In the genomic region with DNA sequence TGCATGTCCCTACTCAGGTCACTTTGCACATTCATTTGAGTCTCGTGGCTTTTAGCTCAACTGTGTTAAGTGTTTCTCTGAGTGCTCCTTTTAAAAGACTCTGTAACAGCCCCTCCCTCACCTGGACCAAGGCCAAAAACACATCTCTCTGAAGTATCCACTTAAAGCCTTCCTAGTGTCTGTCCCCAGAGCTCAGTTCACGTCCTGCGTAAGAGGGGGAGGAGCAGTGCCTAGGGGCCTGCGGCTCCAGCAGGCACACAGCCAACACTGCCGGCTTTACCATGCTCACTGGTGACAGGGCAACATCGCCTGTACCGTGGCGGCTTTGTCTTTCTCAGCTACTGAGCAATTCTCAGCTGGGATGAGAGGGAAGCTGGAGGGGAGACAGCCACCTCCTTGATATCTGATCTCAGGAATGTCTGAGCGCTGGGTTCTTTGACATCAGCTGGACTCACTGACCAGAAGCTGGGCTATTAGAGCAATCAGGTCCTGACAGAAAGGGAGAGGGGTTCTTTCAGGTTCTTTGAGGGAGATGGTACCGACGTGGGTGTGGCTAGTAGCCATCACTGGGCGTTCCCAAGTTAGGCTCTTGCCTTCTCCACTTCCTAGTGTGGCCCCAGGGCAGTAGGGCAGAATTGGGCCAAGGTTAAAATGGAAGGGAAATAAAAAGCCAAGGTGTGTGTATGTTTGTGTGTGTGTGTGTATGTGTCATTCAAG, we compare ENCODE assay signal across 9 mouse cellular contexts. TPM values are rescaled to one million over a fixed set of nuclear protein-coding genes. Genes with fewer than 3 reads are reported as not detected.
DNase-seq lines count a peak whose midpoint lies in the region; ATAC-seq and TF ChIP-seq lines count a peak whose summit lies in the region.
"Had no signal": no experiment of that assay in that cellular context is flagged by ENCODE, and none has a peak within 500 bp of the region (broad histone marks: within the 10 kb centered on the region; RNA-seq: fewer than 3 reads in every experiment).

No protein-coding gene starts in this region.

- peaks cover 23% of the 10 kb centered on the region for H3K27me3 ChIP-seq in forebrain, embryonic 12.5 days
- H3K27me3 ChIP-seq in hindbrain, postnatal 0 days (ENCODE audit: insufficient read depth, low read length), result no peaks in the 10 kb centered on the region
- H3K27me3 ChIP-seq in lung, postnatal 0 days (replicated peaks; ENCODE audit: insufficient read depth, low read length), result peaks cover 4% of the 10 kb centered on the region; the same call in 1 of the 2 replicates
- H3K27me3 ChIP-seq: CH12.LX had no signal

- peak overlapping the region; percentile 69 for H3K9ac ChIP-seq in forebrain, embryonic 12.5 days
- H3K9ac ChIP-seq in hindbrain, postnatal 0 days (replicated peaks; ENCODE audit: low read length), result peak overlapping the region; percentile 71
- H3K9ac ChIP-seq in lung, postnatal 0 days (replicated peaks; ENCODE audit: low read depth), result no peak overlapping the region

- ATAC-seq in frontal cortex, adult (ENCODE audit: low TSS enrichment), result 0 out of 2 replicates have a peak, but pooled peaks have one; percentile 2
- peak; percentile 59 for ATAC-seq in forebrain, embryonic 12.5 days (ENCODE audit: low FRiP score)
- peak; percentile 19 for ATAC-seq in hindbrain, postnatal 0 days
- ATAC-seq in lung, postnatal 0 days, result peak; percentile 78

- H3K9me3 ChIP-seq in forebrain, embryonic 12.5 days, result no peaks in the 10 kb centered on the region
- H3K9me3 ChIP-seq in hindbrain, postnatal 0 days (ENCODE audit: low read length), result no peaks in the 10 kb centered on the region
- H3K9me3 ChIP-seq in lung, postnatal 0 days (ENCODE audit: low read length), result no peaks in the 10 kb centered on the region

- TF ChIP-seq CTCF in hindbrain, postnatal 0 days (IDR thresholded peaks at IDR 0.05; ENCODE audit: low read depth), result no peak
- TF ChIP-seq CTCF in lung, postnatal 0 days (IDR thresholded peaks at IDR 0.05), result no peak

- peak overlapping the region; percentile 56 for H3K4me3 ChIP-seq in forebrain, embryonic 12.5 days (replicated peaks)
- H3K4me3 ChIP-seq in hindbrain, postnatal 0 days (ENCODE audit: low read length), result peak overlapping the region; percentile 53
- H3K4me3 ChIP-seq in lung, postnatal 0 days (ENCODE audit: low read depth, low read length), result no peak overlapping the region

- H3K4me1 ChIP-seq in forebrain, embryonic 12.5 days, result peaks cover 72% of the 10 kb centered on the region
- peaks cover 19% of the 10 kb centered on the region for H3K4me1 ChIP-seq in hindbrain, postnatal 0 days (ENCODE audit: insufficient read depth, low read length)
- peaks cover 11% of the 10 kb centered on the region; the same call in 1 of the 2 replicates for H3K4me1 ChIP-seq in lung, postnatal 0 days (ENCODE audit: insufficient read depth, low read depth, low read length)

- no peak for DNase-seq in frontal cortex, postnatal 14 days (ENCODE audit: low spot score in 2 of 2)
- peak; percentile 80 for DNase-seq in ZHBTc4 (ENCODE audit: low read depth, low spot score)
- DNase-seq in hindbrain, postnatal 0 days (ENCODE audit: low spot score), result peak; percentile 85
- peak; percentile 83 for DNase-seq in lung, postnatal 0 days (ENCODE audit: low spot score)
- DNase-seq in retina, postnatal 1 day, result peak; percentile 84
- DNase-seq in spleen, adult 12 weeks (ENCODE audit: low spot score), result no peak

- peaks cover 24% of the 10 kb centered on the region for H3K36me3 ChIP-seq in forebrain, embryonic 12.5 days (replicated peaks)
- 0 out of 2 replicates have a peak, but pooled peaks cover 6% of the 10 kb centered on the region for H3K36me3 ChIP-seq in hindbrain, postnatal 0 days (ENCODE audit: insufficient read depth, low read length)
- no peaks in the 10 kb centered on the region for H3K36me3 ChIP-seq in lung, postnatal 0 days (ENCODE audit: insufficient read depth, low read length)

- 0 out of 2 replicates have a peak, but pooled peaks have one; percentile 21 for TF ChIP-seq EP300 in lung, postnatal 0 days (IDR thresholded peaks at IDR 0.05)

- peak overlapping the region; percentile 93 for H3K27ac ChIP-seq in forebrain, embryonic 12.5 days
- H3K27ac ChIP-seq in hindbrain, postnatal 0 days, result peak overlapping the region; percentile 97
- H3K27ac ChIP-seq in lung, postnatal 0 days (ENCODE audit: low read length), result no peak overlapping the region

- WGBS in forebrain, embryonic 12.5 days, result 20% methylated on average over 12 of the region's 12 CpGs
- WGBS in hindbrain, postnatal 0 days, result 6% methylated on average over 12 of the region's 12 CpGs
- 16% methylated on average over 12 of the region's 12 CpGs for WGBS in lung, postnatal 0 days

- peak overlapping the region; percentile 78 for H3K4me2 ChIP-seq in forebrain, embryonic 12.5 days
- H3K4me2 ChIP-seq in hindbrain, postnatal 0 days (ENCODE audit: low read depth, low read length), result peak overlapping the region; percentile 77
- H3K4me2 ChIP-seq in lung, postnatal 0 days (replicated peaks; ENCODE audit: low read depth, low read length), result peak overlapping the region; percentile 42; the same call in 1 of the 2 replicates

RNA-seq across cellular contexts. Expression of a gene that starts 1.8 kb away (rescaled TPM):
- 56.3 and 63.2 TPM in 2 replicates for polyA plus RNA-seq in forebrain, embryonic 12.5 days (2016; fragmentation: Nextera tagmentation; extraction: Ambion mirVana)
- 84.0 and 84.9 TPM in 2 replicates for total RNA-seq in hindbrain, postnatal 0 days (2014; rRNA removed)
- 54.7 and 56.7 TPM in 2 replicates for polyA plus RNA-seq in hindbrain, postnatal 0 days (2015; fragmentation: Nextera tagmentation; extraction: Ambion mirVana)
- polyA plus RNA-seq in lung, postnatal 0 days (2015; fragmentation: Nextera tagmentation; extraction: Ambion mirVana), result 1.8 and 3.2 TPM in 2 replicates

RNA-seq across cellular contexts. Expression of a gene that starts 21.8 kb away (rescaled TPM):
- polyA plus RNA-seq in forebrain, embryonic 12.5 days (2016; fragmentation: Nextera tagmentation; extraction: Ambion mirVana), result 46.7 and 48.7 TPM in 2 replicates
- total RNA-seq in hindbrain, postnatal 0 days (2014; rRNA removed), result 44.0 and 53.5 TPM in 2 replicates
- 31.3 and 34.7 TPM in 2 replicates for polyA plus RNA-seq in hindbrain, postnatal 0 days (2015; fragmentation: Nextera tagmentation; extraction: Ambion mirVana)
- 10.8 and 10.9 TPM in 2 replicates for polyA plus RNA-seq in lung, postnatal 0 days (2015; fragmentation: Nextera tagmentation; extraction: Ambion mirVana)

RNA-seq across cellular contexts. Expression of a gene that starts 34.4 kb away (rescaled TPM):
- not detected in 2 replicates for polyA plus RNA-seq in forebrain, embryonic 12.5 days (2016; fragmentation: Nextera tagmentation; extraction: Ambion mirVana)
- not detected in 2 replicates for total RNA-seq in hindbrain, postnatal 0 days (2014; rRNA removed)
- polyA plus RNA-seq in hindbrain, postnatal 0 days (2015; fragmentation: Nextera tagmentation; extraction: Ambion mirVana), result not detected in 2 replicates
- 27.6 TPM in 1 of 2 replicates, not detected in the other for polyA plus RNA-seq in lung, postnatal 0 days (2015; fragmentation: Nextera tagmentation; extraction: Ambion mirVana)
- total RNA-seq: CH12.LX had no signal

RNA-seq across cellular contexts. Expression of a gene that starts 54.3 kb away (rescaled TPM):
- 2.5 and 3.1 TPM in 2 replicates for polyA plus RNA-seq in forebrain, embryonic 12.5 days (2016; fragmentation: Nextera tagmentation; extraction: Ambion mirVana)
- 27.7 and 29.3 TPM in 2 replicates for total RNA-seq in hindbrain, postnatal 0 days (2014; rRNA removed)
- polyA plus RNA-seq in hindbrain, postnatal 0 days (2015; fragmentation: Nextera tagmentation; extraction: Ambion mirVana), result 23.9 and 24.2 TPM in 2 replicates
- 9.6 and 22.1 TPM in 2 replicates for polyA plus RNA-seq in lung, postnatal 0 days (2015; fragmentation: Nextera tagmentation; extraction: Ambion mirVana)

RNA-seq across cellular contexts. Expression of a gene that starts 57.4 kb away (rescaled TPM):
- polyA plus RNA-seq in forebrain, embryonic 12.5 days (2016; fragmentation: Nextera tagmentation; extraction: Ambion mirVana), result 89.9 and 90.7 TPM in 2 replicates
- total RNA-seq in hindbrain, postnatal 0 days (2014; rRNA removed), result 62.8 and 77.5 TPM in 2 replicates
- polyA plus RNA-seq in hindbrain, postnatal 0 days (2015; fragmentation: Nextera tagmentation; extraction: Ambion mirVana), result 74.1 and 80.2 TPM in 2 replicates
- 58.7 and 62.4 TPM in 2 replicates for polyA plus RNA-seq in lung, postnatal 0 days (2015; fragmentation: Nextera tagmentation; extraction: Ambion mirVana)

Comparison
In these comparisons a context has a peak if more than half of its experiments do, and no peak if none do; other contexts are left out.
1. ATAC-seq: peak in every context shown above with its lines; median percentile 78 in lung, postnatal 0 days; 59 in forebrain, embryonic 12.5 days; 19 in hindbrain, postnatal 0 days; 2 in frontal cortex, adult.
2. DNase-seq: peak in ZHBTc4 (single experiment), hindbrain, postnatal 0 days (single experiment), lung, postnatal 0 days (single experiment) and retina, postnatal 1 day (single experiment); none in frontal cortex, postnatal 14 days (0 of 2) and spleen, adult 12 weeks (single experiment).
3. RNA of a gene that starts 1.8 kb away (polyA plus RNA-seq): 54.7 to 56.7 TPM in hindbrain, postnatal 0 days and 56.3 to 63.2 TPM in forebrain, embryonic 12.5 days; 1.8 to 3.2 TPM in lung, postnatal 0 days; every median in the first group is over 10 times any median in the second.
4. Peak in every context shown above with its lines, with median percentiles within 50 percentile points of each other: H3K4me2 ChIP-seq.